Mouse (Mus musculus) limb, embryonic 10.5 days (tissue): ENCODE results near the gene Ebf1. TPM values are rescaled to one million over a fixed set of nuclear protein-coding genes. Genes with fewer than 3 reads are reported as not detected.
A peak's percentile ranks its signal among the peaks of the same experiment; 100 is the strongest.

Experiments used
- DNase-seq: peaks from one replicate; pipeline ENCODE4 v3.0.0-alpha.2; 2017; ENCODE audit warnings: low spot score
- H3K27ac ChIP-seq: fragments of 300-500 bp; sonication (generic); 2 replicates; pipeline ENCODE4 v1.5.1; 2016; ENCODE audit warnings: mild to moderate bottlenecking
- H3K27me3 ChIP-seq: fragments of 300-500 bp; sonication (generic); 2 replicates; pipeline ENCODE4 v1.6.1; 2016; ENCODE audit warnings: low read depth, mild to moderate bottlenecking; ENCODE audit not compliant: poor library complexity, severe bottlenecking
- H3K36me3 ChIP-seq: fragments of 300-500 bp; sonication (generic); 2 replicates; pipeline ENCODE4 v1.6.1; 2016; ENCODE audit warnings: mild to moderate bottlenecking, moderate library complexity
- H3K4me1 ChIP-seq: fragments of 300-500 bp; sonication (generic); 2 replicates; pipeline ENCODE4 v1.6.1; 2016
- H3K4me3 ChIP-seq: fragments of 300-500 bp; sonication (generic); 2 replicates; pipeline ENCODE4 v1.5.1; 2016; ENCODE audit warnings: mild to moderate bottlenecking, moderate library complexity
- H3K9me3 ChIP-seq: fragments of 300-500 bp; sonication (generic); replicated peaks from 2 replicates; pipeline ENCODE4 v1.6.1; 2016; ENCODE audit warnings: mild to moderate bottlenecking
- WGBS: fragments of 180-500 bp; shearing (Covaris S2); methylation state at CpG from one replicate; pipeline ENCODE4 v1.1.7; 2016; 5-methylcytosine and 5-hydroxymethylcytosine counted together
- polyA plus RNA-seq: library from polyadenylated mRNA; unstranded; fragments of >200 nt; fragmentation: Nextera tagmentation; extraction: Ambion mirVana; gene quantifications from 2 replicates; pipeline ENCODE4 v1.2.1, GENCODE M21; 2016

Gene Ebf1
- polyA plus RNA-seq, 1 experiment from 2014 or later, result 23.8 TPM

GRCm38 (mm10) chr11:44770989-44771564, 154.0 kb downstream of the Ebf1 start:
- peaks cover 21% of the 10 kb centered on the region for H3K4me1 ChIP-seq
- peaks cover 21% of the 10 kb centered on the region; the same call in 1 of the 2 replicates for H3K27me3 ChIP-seq
- H3K27ac ChIP-seq, result no peak overlapping the region
- H3K36me3 ChIP-seq, result no peaks in the 10 kb centered on the region
- H3K9me3 ChIP-seq, result no peaks in the 10 kb centered on the region
- peak; percentile 21 for DNase-seq
- H3K4me3 ChIP-seq, result no peak overlapping the region
- WGBS, result 84% methylated on average over 11 of the region's 11 CpGs

DNA sequence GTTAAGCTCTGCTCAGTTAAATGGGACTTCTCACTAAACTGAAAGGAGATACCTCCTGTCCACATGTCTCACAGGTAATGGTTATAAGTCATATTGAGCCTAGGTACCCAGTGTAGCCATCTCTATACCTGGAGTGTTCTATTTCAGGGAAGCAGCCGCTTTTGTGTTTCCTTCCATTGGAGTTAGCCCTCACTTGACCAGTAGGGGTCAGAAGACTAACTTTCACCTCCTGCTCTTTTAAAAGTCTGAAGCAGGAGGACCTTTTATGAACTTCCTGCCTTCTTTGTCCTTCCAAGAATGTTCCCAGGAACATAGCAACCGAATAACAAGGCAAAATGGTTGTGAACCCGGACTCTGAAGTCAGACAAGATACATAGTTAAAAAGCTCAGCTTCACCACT, 157.3 kb downstream of the Ebf1 start:
- H3K4me3 ChIP-seq, result no peak overlapping the region
- H3K27me3 ChIP-seq, result peaks cover 14% of the 10 kb centered on the region; the same call in 1 of the 2 replicates
- no peaks in the 10 kb centered on the region for H3K36me3 ChIP-seq
- H3K27ac ChIP-seq, result no peak overlapping the region
- WGBS, result 72% methylated on average over 3 of the region's 3 CpGs
- H3K9me3 ChIP-seq, result no peaks in the 10 kb centered on the region
- H3K4me1 ChIP-seq, result peaks cover 9% of the 10 kb centered on the region; the same call in 1 of the 2 replicates
- DNase-seq, result no peak

GRCm38 (mm10) chr11:44775549-44775948, 158.4 kb downstream of the Ebf1 start:
- no peak overlapping the region for H3K27ac ChIP-seq
- H3K9me3 ChIP-seq, result no peaks in the 10 kb centered on the region
- H3K36me3 ChIP-seq, result no peaks in the 10 kb centered on the region
- 77% methylated on average over 2 of the region's 2 CpGs for WGBS
- no peak overlapping the region for H3K4me3 ChIP-seq
- no peak for DNase-seq
- H3K4me1 ChIP-seq, result peaks cover 8% of the 10 kb centered on the region; the same call in 1 of the 2 replicates
- H3K27me3 ChIP-seq, result peaks cover 14% of the 10 kb centered on the region; the same call in 1 of the 2 replicates

DNA sequence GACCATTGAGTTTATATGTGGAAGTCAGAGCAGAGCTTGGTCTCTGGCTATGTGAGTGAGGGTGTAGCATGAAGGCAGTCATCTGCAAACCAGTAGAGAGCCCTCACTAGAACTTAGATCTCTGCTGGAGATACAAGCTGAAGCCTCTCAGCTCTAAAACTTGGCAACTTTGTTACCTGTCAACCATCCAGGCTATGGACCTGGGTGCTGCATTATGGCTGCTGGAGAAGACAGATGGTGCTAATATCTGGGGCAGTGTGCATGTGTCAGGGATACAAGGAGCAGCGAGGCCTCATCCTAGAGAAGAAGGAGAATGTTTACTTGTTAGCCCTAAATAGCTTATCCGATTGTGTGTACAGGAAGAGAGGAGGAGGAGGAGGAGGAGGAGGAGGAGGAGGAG, 159.4 kb downstream of the Ebf1 start:
- Histone ChIP-seq H3K27me3 (peaks cover 14% of the 10 kb centered on the region; the same call in 1 of the 2 replicates), H3K4me3 (no peak overlapping the region), H3K36me3 (no peaks in the 10 kb centered on the region), H3K27ac (no peak overlapping the region), H3K4me1 (peaks cover 5% of the 10 kb centered on the region; the same call in 1 of the 2 replicates), H3K9me3 (no peaks in the 10 kb centered on the region)
- WGBS, result 77% methylated on average over 2 of the region's 2 CpGs
- DNase-seq, result no peak

GRCm38 (mm10) chr11:44777331-44778310, 160.5 kb downstream of the Ebf1 start:
- peaks cover 9% of the 10 kb centered on the region; the same call in 1 of the 2 replicates for H3K27me3 ChIP-seq
- peaks cover 5% of the 10 kb centered on the region; the same call in 1 of the 2 replicates for H3K4me1 ChIP-seq
- H3K36me3 ChIP-seq, result no peaks in the 10 kb centered on the region
- no peak for DNase-seq
- H3K27ac ChIP-seq, result no peak overlapping the region
- H3K9me3 ChIP-seq, result no peaks in the 10 kb centered on the region
- no peak overlapping the region for H3K4me3 ChIP-seq
- WGBS, result 63% methylated on average over 16 of the region's 16 CpGs

- Histone ChIP-seq H3K27me3 (no peaks in the 10 kb centered on the region), H3K27ac (no peak overlapping the region), H3K36me3 (no peaks in the 10 kb centered on the region), H3K4me1 (peaks cover 9% of the 10 kb centered on the region), H3K9me3 (no peaks in the 10 kb centered on the region), H3K4me3 (no peak overlapping the region)
- no peak for DNase-seq
- 91% methylated on average over 1 of the region's 1 CpGs for WGBS
Measured at GRCm38 (mm10) chr11:44779030-44779429, 161.9 kb downstream of the Ebf1 start.

DNA sequence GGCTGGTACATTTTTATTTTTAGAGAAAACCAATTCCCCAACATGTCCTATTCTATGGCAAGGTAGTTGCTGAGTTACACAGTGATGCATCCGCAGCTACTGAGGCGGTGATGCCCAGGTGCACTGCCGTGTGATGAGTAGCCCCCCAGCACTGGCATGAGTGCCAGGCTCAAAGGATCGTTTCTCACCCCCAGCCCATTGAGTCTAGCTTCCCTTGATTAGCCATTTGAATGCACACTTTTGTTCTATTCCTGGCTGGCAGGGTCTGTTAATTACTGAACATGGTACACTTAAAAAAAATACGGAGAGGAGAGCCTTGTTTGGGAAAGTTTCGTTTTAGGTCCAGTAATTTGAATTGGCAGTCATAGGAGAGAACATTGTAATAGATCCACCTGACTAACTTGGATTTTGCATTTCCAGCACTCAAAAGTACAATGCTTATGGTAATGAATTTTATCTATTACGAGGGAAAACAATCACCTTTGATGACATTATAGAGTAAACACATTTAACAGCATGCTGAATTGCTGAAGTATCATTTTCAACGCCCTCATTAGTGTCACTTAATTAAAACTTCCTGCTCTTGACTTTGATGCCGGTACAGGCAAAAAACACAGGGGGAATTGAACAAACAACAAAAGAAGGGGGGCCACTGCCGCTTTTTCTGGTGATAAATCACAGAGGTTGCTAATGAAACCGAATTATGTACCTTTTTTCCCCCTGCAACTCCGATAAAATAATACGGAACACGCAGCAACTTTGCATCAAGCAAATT, 167.3 kb downstream of the Ebf1 start:
- no peak for DNase-seq
- Histone ChIP-seq H3K9me3 (no peaks in the 10 kb centered on the region), H3K27me3 (no peaks in the 10 kb centered on the region), H3K36me3 (no peaks in the 10 kb centered on the region), H3K4me1 (peaks cover 34% of the 10 kb centered on the region), H3K27ac (no peak overlapping the region), H3K4me3 (no peak overlapping the region; the same call in 1 of the 2 replicates)
- WGBS, result 62% methylated on average over 14 of the region's 14 CpGs

DNA sequence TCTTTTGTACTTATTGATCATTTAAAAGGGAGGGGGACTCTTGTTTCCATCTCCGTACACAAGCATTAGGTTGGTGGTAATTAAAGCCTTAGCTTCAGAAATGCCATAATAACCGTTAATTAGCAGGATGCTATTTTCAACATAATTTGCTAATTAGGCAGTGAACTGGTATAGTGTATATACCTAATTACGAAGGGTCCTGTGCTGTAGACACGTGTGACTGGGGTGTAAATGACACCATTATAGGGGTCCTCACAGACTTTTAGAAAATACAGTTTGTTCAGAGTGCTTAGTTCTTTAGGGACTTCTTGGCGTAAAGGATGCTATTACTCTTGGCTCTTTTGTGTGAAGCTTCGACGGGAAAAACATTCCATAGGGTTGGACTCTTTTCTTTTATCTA, 167.9 kb downstream of the Ebf1 start:
- 48% methylated on average over 7 of the region's 7 CpGs for WGBS
- Histone ChIP-seq H3K4me1 (peaks cover 34% of the 10 kb centered on the region), H3K36me3 (no peaks in the 10 kb centered on the region), H3K9me3 (no peaks in the 10 kb centered on the region), H3K27me3 (no peaks in the 10 kb centered on the region), H3K27ac (peak overlapping the region; percentile 56), H3K4me3 (no peak overlapping the region; the same call in 1 of the 2 replicates)
- DNase-seq, result no peak

- no peak for DNase-seq
- Histone ChIP-seq H3K9me3 (no peaks in the 10 kb centered on the region), H3K27ac (peak overlapping the region; percentile 56), H3K4me3 (no peak overlapping the region; the same call in 1 of the 2 replicates), H3K27me3 (no peaks in the 10 kb centered on the region), H3K36me3 (no peaks in the 10 kb centered on the region), H3K4me1 (peaks cover 34% of the 10 kb centered on the region)
- WGBS, result 54% methylated on average over 5 of the region's 5 CpGs
Measured at GRCm38 (mm10) chr11:44785479-44785878, 168.4 kb downstream of the Ebf1 start.

GRCm38 (mm10) chr11:44788003-44788402, 170.9 kb downstream of the Ebf1 start:
- no peaks in the 10 kb centered on the region for H3K9me3 ChIP-seq
- no peak for DNase-seq
- H3K36me3 ChIP-seq, result no peaks in the 10 kb centered on the region
- no peak overlapping the region for H3K27ac ChIP-seq
- no peaks in the 10 kb centered on the region for H3K27me3 ChIP-seq
- H3K4me3 ChIP-seq, result no peak overlapping the region
- 85% methylated on average over 1 of the region's 1 CpGs for whole genome bisulfite sequencing
- H3K4me1 ChIP-seq, result peaks cover 57% of the 10 kb centered on the region

GRCm38 (mm10) chr11:44792816-44793215, 175.7 kb downstream of the Ebf1 start:
- Histone ChIP-seq H3K36me3 (no peaks in the 10 kb centered on the region), H3K27me3 (no peaks in the 10 kb centered on the region)
- 10% methylated on average over 3 of the region's 3 CpGs for WGBS

GRCm38 (mm10) chr11:44794883-44795282, 177.8 kb downstream of the Ebf1 start:
- H3K27me3 ChIP-seq, result no peaks in the 10 kb centered on the region
- no peaks in the 10 kb centered on the region for H3K9me3 ChIP-seq
- no peak overlapping the region for H3K27ac ChIP-seq
- H3K4me1 ChIP-seq, result peaks cover 71% of the 10 kb centered on the region
- no peaks in the 10 kb centered on the region for H3K36me3 ChIP-seq
- 89% methylated on average over 4 of the region's 4 CpGs for WGBS
- no peak overlapping the region for H3K4me3 ChIP-seq
- DNase-seq, result no peak

More at GRCm38 (mm10) chr11:44792816-44793215, 175.7 kb downstream of the Ebf1 start:
- peaks cover 54% of the 10 kb centered on the region for H3K4me1 ChIP-seq
- no peak overlapping the region for H3K4me3 ChIP-seq
- no peak for DNase-seq
- H3K9me3 ChIP-seq, result no peaks in the 10 kb centered on the region
- no peak overlapping the region for H3K27ac ChIP-seq
